Mouse (Mus musculus) hematopoietic stem cell, adult 5-6 weeks (primary cell): ENCODE data around the gene Ebf4. TPM values are rescaled to one million over a fixed set of nuclear protein-coding genes. Genes with fewer than 3 reads are reported as not detected.

ENCODE experiments used
- ATAC-seq, 2 experiments: fragments of 125-278 bp in 1 of 2; replicated peaks in 1 of 2; 2 replicates each; pipeline ENCODE4 v1.8.0; 2016 to 2017; ENCODE audit warnings: inconsistent platforms in 2 of 2, mild to moderate bottlenecking in 2 of 2, moderate number of reproducible peaks in 2 of 2, low read depth in 1 of 2, moderate TSS enrichment in 1 of 2; ENCODE audit not compliant: low FRiP score in 2 of 2, poor library complexity in 2 of 2, severe bottlenecking in 2 of 2, insufficient read depth in 1 of 2, low TSS enrichment in 1 of 2
- total RNA-seq: library from RNA; stranded (forward); fragments of 172-1452, 232-1000 nt; gene quantifications from 2 replicates; pipeline ENCODE4 v1.2.3, GENCODE M21; 2017

Ebf4 gene
- not detected in 2 replicates for total RNA-seq

- no peak for ATAC-seq
Observed at GRCm38 (mm10) chr2:130294936-130295277, at the start of gene Ebf4. TSS of gene Ebf4 (plus strand) at chr2:130295169.

- ATAC-seq, result peak; percentile 56 to 62; a peak in 3 of 4 replicates
Observed at GRCm38 (mm10) chr2:130246912-130247311, 48.1 kb upstream of the Ebf4 start.

DNA sequence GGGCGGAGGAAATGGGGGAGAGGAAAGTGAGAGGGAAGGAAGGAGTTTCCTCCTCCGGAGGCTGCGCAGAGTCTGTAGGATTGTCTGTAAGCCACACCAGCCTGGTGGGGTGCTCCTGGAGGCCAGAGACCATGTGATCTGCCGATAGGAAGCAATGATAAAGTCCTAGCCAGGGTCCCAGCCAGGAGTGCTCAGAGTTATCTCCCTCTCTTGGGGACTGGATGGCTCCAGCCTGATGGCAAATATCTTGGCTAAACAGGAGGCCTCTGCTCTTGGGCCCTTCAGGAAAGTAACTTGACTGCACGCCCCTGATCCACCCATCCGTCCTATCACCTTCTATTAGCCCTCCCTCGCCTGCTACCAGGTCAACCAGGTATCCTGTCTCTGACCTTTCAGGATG, 46.7 kb upstream of the Ebf4 start:
- no peak for ATAC-seq

GRCm38 (mm10) chr2:130256762-130257161, 38.2 kb upstream of the Ebf4 start:
- no peak for ATAC-seq

DNA sequence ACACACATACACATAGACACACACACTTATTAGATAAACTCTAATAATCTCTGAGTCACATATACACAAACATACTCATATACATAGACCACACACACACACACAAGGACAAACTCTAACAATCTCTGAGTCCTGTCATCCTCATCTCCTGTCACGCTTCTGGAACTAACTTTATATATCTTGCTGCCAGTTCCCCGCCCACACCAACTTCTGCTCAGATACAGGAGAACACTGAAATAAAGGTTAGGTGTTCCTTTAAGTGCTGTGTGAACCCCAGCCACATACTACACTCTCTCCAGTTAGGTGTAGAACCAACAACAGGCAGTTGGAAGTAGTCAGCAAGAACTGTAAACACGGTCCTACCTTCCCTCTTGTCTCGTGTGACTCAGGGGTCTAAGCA, 34.1 kb upstream of the Ebf4 start:
- no peak for ATAC-seq

DNA sequence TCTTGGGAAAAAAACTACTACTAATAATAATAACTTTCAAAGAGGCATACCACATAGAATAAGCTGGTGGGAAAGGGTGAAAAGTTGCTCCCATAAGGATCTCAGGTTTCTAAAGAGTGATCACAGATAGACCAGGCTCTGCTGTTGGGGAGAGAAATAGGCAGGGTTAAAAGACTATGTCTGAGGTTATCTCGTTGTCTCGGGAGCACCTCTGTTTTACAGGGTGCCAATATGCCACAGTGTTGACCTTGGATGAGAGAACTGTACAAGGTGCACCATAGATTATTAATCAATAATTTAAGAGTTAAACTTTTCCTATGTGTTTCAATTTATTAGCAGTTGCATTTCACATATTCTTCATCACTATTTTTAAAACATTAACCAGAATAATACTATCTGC, 33.1 kb upstream of the Ebf4 start:
- ATAC-seq, result no peak

GRCm38 (mm10) chr2:130262398-130262797, 32.6 kb upstream of the Ebf4 start:
- ATAC-seq, result peak in 1 of 2 experiments; percentile 25; a peak in 1 of 4 replicates

DNA sequence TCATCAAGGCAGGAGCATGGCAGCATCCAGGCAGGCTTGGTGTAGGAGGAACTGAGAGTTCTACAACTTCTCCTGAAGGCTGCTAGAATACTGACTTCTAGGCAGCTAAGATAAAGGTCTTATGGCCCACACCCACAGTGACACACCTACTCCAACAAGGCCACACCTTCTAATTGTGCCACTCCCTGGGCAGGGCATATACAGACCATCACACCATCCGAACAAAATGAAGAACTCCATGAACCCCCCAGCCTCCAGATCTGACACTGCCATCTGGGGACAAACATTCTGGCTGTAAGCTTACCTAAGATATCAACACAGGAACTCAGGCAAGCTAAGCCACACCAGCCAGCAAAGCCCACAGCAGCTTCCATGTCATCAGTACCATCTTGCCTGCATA, 29.4 kb upstream of the Ebf4 start:
- ATAC-seq, result no peak

- ATAC-seq, result no peak
Observed at GRCm38 (mm10) chr2:130268074-130268473, 26.9 kb upstream of the Ebf4 start.

- ATAC-seq, result 0 out of 4 replicates have a peak, but pooled peaks of 1 of the 2 experiments have one; percentile 2
Observed at GRCm38 (mm10) chr2:130273732-130274131, 21.2 kb upstream of the Ebf4 start.

- ATAC-seq, result peak; percentile 96 to 97
Observed at GRCm38 (mm10) chr2:130274149-130274861, 20.7 kb upstream of the Ebf4 start, which contains the start of gene Nop56. TSS of gene Nop56 (plus strand) at chr2:130274430.

GRCm38 (mm10) chr2:130274862-130275261, 20.1 kb upstream of the Ebf4 start:
- ATAC-seq, result no peak

DNA sequence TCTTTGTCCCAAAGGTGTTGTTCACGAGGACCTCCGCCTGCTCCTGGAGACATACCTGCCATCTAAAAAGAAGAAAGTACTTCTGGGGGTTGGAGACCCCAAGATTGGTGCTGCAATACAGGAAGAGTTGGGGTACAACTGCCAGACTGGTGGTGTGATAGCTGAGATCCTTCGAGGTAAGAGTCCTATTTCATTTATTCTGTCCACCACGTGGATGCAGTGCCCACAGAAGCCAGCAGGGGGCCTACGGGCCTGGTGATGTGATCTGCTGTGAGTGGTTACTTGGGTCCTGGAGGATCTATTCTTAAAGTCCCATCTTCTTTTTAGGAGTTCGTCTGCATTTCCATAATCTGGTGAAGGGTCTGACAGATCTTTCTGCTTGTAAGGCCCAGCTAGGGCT, 19.3 kb upstream of the Ebf4 start:
- 0 out of 4 replicates have a peak, but pooled peaks of 1 of the 2 experiments have one; percentile 18 for ATAC-seq

DNA sequence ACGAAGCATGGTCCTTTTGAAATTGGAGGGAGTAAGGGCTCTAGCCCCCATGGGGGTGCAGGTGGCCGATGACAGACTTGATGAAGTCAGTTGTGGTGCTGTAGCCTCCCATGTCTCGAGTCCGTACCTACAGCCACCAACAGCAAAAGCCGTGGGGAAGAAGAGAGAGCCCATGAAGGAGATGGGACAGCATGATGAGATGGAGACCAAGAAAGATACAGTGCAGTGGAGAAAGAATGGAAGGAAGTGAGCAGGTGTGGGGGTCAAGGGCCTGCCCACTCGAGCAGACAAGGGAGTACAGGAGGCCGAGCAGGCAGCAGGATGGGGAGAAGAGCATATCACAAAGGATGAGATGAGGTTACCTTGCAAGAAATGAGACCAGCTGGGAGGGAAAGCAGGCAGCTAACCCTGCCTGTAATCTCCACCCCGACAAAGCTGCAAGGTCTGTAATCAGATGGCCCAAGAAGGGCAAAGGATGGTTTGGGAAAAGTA, 15.3 kb upstream of the Ebf4 start:
- ATAC-seq, result no peak

DNA sequence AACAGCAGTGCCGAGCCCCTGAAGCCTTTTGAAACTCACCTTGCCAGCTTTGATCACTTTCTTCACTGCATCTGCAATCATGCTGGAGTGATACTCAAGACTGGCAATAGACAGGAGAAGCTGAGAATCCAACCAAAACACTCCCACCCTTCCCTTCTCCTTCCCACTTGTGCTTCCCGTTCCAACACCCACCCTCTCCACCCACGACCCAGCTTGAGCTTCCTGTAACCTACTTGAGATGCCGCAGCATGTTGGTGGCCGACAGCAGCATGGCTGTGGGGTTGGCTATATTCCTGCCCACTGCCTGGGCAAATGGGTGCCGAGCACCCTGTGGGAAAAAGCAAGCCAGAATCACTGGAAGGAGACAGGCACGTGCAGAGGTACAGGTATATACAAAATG, 14.7 kb upstream of the Ebf4 start:
- ATAC-seq, result no peak

- no peak for ATAC-seq
Observed at GRCm38 (mm10) chr2:130280818-130281217, 14.2 kb upstream of the Ebf4 start.

- peak; percentile 83 to 84 for ATAC-seq
Observed at GRCm38 (mm10) chr2:130283854-130284654, 10.9 kb upstream of the Ebf4 start, which contains the start of gene Idh3b. TSS of gene Idh3b (minus strand) at chr2:130284547.

- no peak for ATAC-seq
Observed at GRCm38 (mm10) chr2:130289086-130289485, 5.9 kb upstream of the Ebf4 start.
